Mouse (Mus musculus) right cerebral cortex, postnatal 25 days (tissue): ENCODE measurements around the gene Lsmem1.

Experiments used
- DNase-seq: peaks from one replicate; pipeline ENCODE4 v3.0.0; 2022

The Lsmem1 gene

GRCm38 (mm10) chr12:40199302-40199701 is at the start of gene Lsmem1:
Gene Lsmem1, minus strand, starts transcription at chr12:40199490.
- DNase-seq, result peak; percentile 20

- no peak for DNase-seq
These were observed 49.3 kb upstream of the Lsmem1 start, which contains the start of gene Ifrd1 for GRCm38 (mm10) chr12:40248454-40249180. Gene Ifrd1, minus strand, starts transcription at chr12:40248504.

- DNase-seq, result no peak
These were observed 48.7 kb upstream of the Lsmem1 start for GRCm38 (mm10) chr12:40247976-40248375.

- DNase-seq, result no peak
These were observed 48.1 kb upstream of the Lsmem1 start for GRCm38 (mm10) chr12:40247384-40247783.

- no peak for DNase-seq
These were observed 46.2 kb upstream of the Lsmem1 start for GRCm38 (mm10) chr12:40245434-40245970.

GRCm38 (mm10) chr12:40244926-40245325 is 45.6 kb upstream of the Lsmem1 start:
- no peak for DNase-seq

- DNase-seq, result no peak
These were observed 44.5 kb upstream of the Lsmem1 start for GRCm38 (mm10) chr12:40243821-40244221.

- no peak for DNase-seq
These were observed 44.0 kb upstream of the Lsmem1 start for GRCm38 (mm10) chr12:40243241-40243640.

- no peak for DNase-seq
These were observed 39.9 kb upstream of the Lsmem1 start for GRCm38 (mm10) chr12:40239161-40239560.

GRCm38 (mm10) chr12:40232231-40232630 is 32.9 kb upstream of the Lsmem1 start:
- no peak for DNase-seq

- DNase-seq, result peak; percentile 43
These were observed 32.3 kb upstream of the Lsmem1 start for GRCm38 (mm10) chr12:40231632-40232031.

GRCm38 (mm10) chr12:40224171-40224880 is 25.0 kb upstream of the Lsmem1 start:
- no peak for DNase-seq

- no peak for DNase-seq
These were observed 24.4 kb upstream of the Lsmem1 start for GRCm38 (mm10) chr12:40223676-40224075.

GRCm38 (mm10) chr12:40223082-40223619 is 23.9 kb upstream of the Lsmem1 start:
- peak; percentile 98 for DNase-seq

- peak; percentile 95 for DNase-seq
These were observed 23.2 kb upstream of the Lsmem1 start for GRCm38 (mm10) chr12:40222251-40223081.

GRCm38 (mm10) chr12:40221611-40222010 is 22.3 kb upstream of the Lsmem1 start:
- no peak for DNase-seq

- no peak for DNase-seq
These were observed 21.6 kb upstream of the Lsmem1 start for GRCm38 (mm10) chr12:40220896-40221295.

GRCm38 (mm10) chr12:40220001-40220570 is 20.8 kb upstream of the Lsmem1 start:
- DNase-seq, result no peak

GRCm38 (mm10) chr12:40218430-40218945 is 19.2 kb upstream of the Lsmem1 start:
- no peak for DNase-seq

- no peak for DNase-seq
These were observed 18.5 kb upstream of the Lsmem1 start for GRCm38 (mm10) chr12:40217776-40218175.

- no peak for DNase-seq
These were observed 15.9 kb upstream of the Lsmem1 start for GRCm38 (mm10) chr12:40214888-40215876.
